8 mouse cellular contexts compared by ENCODE assay signal in genomic region chr1:64690213-64691013, GRCm38 (mm10). TPM values are rescaled to one million over a fixed set of nuclear protein-coding genes. Genes with fewer than 3 reads are reported as not detected.
DNase-seq lines count a peak whose midpoint lies in the region; ATAC-seq and TF ChIP-seq lines count a peak whose summit lies in the region.

Gene Ccnyl1 (plus strand): TSS chr1:64690455.

- H3K27me3 ChIP-seq in hindbrain, postnatal 0 days (ENCODE audit: insufficient read depth, low read length): no peaks in the 10 kb centered on the region

- H3K9me3 ChIP-seq in hindbrain, postnatal 0 days (ENCODE audit: low read length): no peaks in the 10 kb centered on the region

- DNase-seq in ZHBTc4 (ENCODE audit: low read depth, low spot score): peak; percentile 100
- DNase-seq in gastrocnemius, adult 2 months: peak; percentile 99
- peak; percentile 99 for DNase-seq in hindbrain, postnatal 0 days (ENCODE audit: low spot score)
- DNase-seq in left cerebral cortex, adult 2 months (ENCODE audit: extremely low spot score in 1 of 2, low spot score in 2 of 2): peak; percentile 97 to 99
- peak; percentile 99 for DNase-seq in right cerebral cortex, adult 2 months (ENCODE audit: low spot score in 2 of 2)
- DNase-seq in urinary bladder, postnatal 14 days (ENCODE audit: low spot score): peak; percentile 99

- H3K4me2 ChIP-seq in hindbrain, postnatal 0 days (ENCODE audit: low read depth, low read length): peak within 1 kb of the TSS; percentile 88

- peak; percentile 5; the same call in 1 of the 2 replicates for TF ChIP-seq CTCF in gastrocnemius, adult 2 months (IDR thresholded peaks at IDR 0.05)
- 0 out of 2 replicates have a peak, but pooled peaks have one; percentile 2 for TF ChIP-seq CTCF in hindbrain, postnatal 0 days (IDR thresholded peaks at IDR 0.05; ENCODE audit: low read depth)
- no peak for TF ChIP-seq CTCF in left cerebral cortex, adult 2 months (IDR thresholded peaks at IDR 0.05)

- H3K9ac ChIP-seq in hindbrain, postnatal 0 days (replicated peaks; ENCODE audit: low read length): peak within 1 kb of the TSS; percentile 78

- peak within 1 kb of the TSS; percentile 96 for H3K4me3 ChIP-seq in gastrocnemius, adult 2 months
- peak within 1 kb of the TSS; percentile 95 for H3K4me3 ChIP-seq in hindbrain, postnatal 0 days (ENCODE audit: low read length)
- peak within 1 kb of the TSS; percentile 94 for H3K4me3 ChIP-seq in left cerebral cortex, adult 2 months

- intact Hi-C loops in gastrocnemius, adult 2 months (cut with DNase I): loop anchor here (1.0 to 5.0 kb wide), 2 partner anchors 73 to 158 kb away; partner anchors contain the start of genes Creb1 and Mettl21a
- intact Hi-C loops in left cerebral cortex, adult 2 months (cut with DNase I): loop anchor here (5.0 kb wide), 2 partner anchors 158 to 1023 kb away; partner anchors contain the start of gene Creb1

- H3K27ac ChIP-seq in gastrocnemius, adult 2 months: peak within 1 kb of the TSS; percentile 93
- peak within 1 kb of the TSS; percentile 78 for H3K27ac ChIP-seq in hindbrain, postnatal 0 days
- peak within 1 kb of the TSS; percentile 76 for H3K27ac ChIP-seq in left cerebral cortex, adult 2 months

- no peaks in the 10 kb centered on the region for H3K36me3 ChIP-seq in hindbrain, postnatal 0 days (ENCODE audit: insufficient read depth, low read length)

- ATAC-seq in common myeloid progenitor, adult 5-6 weeks (replicated peaks; ENCODE audit: low read depth, poor library complexity, severe bottlenecking): peak; percentile 98
- peak; percentile 100 for ATAC-seq in hindbrain, postnatal 0 days
- peak; percentile 96 for ATAC-seq in megakaryocyte, adult 5-6 weeks (ENCODE audit: poor library complexity, severe bottlenecking)

- H3K4me1 ChIP-seq in hindbrain, postnatal 0 days (ENCODE audit: insufficient read depth, low read length): peaks cover 12% of the 10 kb centered on the region

- WGBS in hindbrain, postnatal 0 days: under 1% methylated on average over 67 of the region's 71 CpGs

RNA-seq across cellular contexts. Expression of gene Ccnyl1, which starts in this region (rescaled TPM):
- total RNA-seq in common myeloid progenitor, adult 5-6 weeks (2017): 2.9 and 4.6 TPM in 2 replicates
- 10 to 100 TPM; 19.7 to 20.5 TPM for total RNA-seq in gastrocnemius, adult 2 months (2021)
- total RNA-seq in hindbrain, postnatal 0 days (2014; rRNA removed): 17.5 and 19.7 TPM in 2 replicates
- polyA plus RNA-seq in hindbrain, postnatal 0 days (2015; fragmentation: Nextera tagmentation; extraction: Ambion mirVana): 3.5 and 3.9 TPM in 2 replicates
- total RNA-seq in left cerebral cortex, adult 2 months (2021): 10 to 100 TPM; 19.7 to 20.2 TPM
- total RNA-seq in megakaryocyte, adult 5-6 weeks (2015): 10.6 and 12.6 TPM in 2 replicates
- total RNA-seq in megakaryocyte, adult 5-6 weeks (2017): 10.4 and 11.1 TPM in 2 replicates

Comparison
In these comparisons a context has a peak if more than half of its experiments do, and no peak if none do; other contexts are left out.
1. Peak in every context shown above with its lines: DNase-seq, ATAC-seq, H3K4me3 ChIP-seq and H3K27ac ChIP-seq.